Mouse (Mus musculus): ENCODE results near the gene Baz1b. TPM values are rescaled to one million over a fixed set of nuclear protein-coding genes. Genes with fewer than 3 reads are reported as not detected.

The Baz1b gene
- total RNA-seq, 2 experiments from 2014 or later, result 64.5 to 72.0 TPM

- intact Hi-C loops (cut with DNase I), result no loop called here
Observed at GRCm38 (mm10) chr5:135175086-135175485, 12.0 kb upstream of the Baz1b start.

DNA sequence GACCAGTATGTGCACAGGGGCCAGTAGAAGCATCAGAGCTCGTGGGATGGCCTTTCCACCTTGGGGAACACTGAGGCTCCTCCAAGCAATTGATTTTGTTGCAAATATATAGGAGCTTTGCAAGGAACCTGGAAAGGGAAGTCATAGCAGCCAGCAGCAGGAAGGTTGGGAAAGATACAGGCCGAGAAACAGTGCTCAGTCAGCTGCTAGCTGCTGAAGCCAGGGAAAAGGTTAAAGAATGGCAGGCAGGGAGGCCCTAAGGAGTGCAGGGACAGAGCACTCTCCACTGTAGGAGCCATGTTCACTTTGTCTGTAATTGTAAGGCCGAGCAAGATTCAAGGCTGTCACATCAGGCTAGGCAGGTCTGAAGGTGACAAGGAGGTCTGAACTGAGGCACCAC, 8.5 kb upstream of the Baz1b start:
- intact Hi-C loops (cut with DNase I), result no loop called here
- no peak for DNase-seq (ENCODE audit: low spot score in 2 of 2)

More at GRCm38 (mm10) chr5:135175086-135175485, 12.0 kb upstream of the Baz1b start:
- DNase-seq (ENCODE audit: low spot score in 2 of 2), result no peak

GRCm38 (mm10) chr5:135178996-135179395, 8.1 kb upstream of the Baz1b start:
- intact Hi-C loops (cut with DNase I), result no loop called here
- peak; percentile 40 to 86 for DNase-seq (ENCODE audit: low spot score in 2 of 2)

- intact Hi-C loops (cut with DNase I), result no loop called here
- DNase-seq (ENCODE audit: low spot score in 2 of 2), result no peak
Observed at GRCm38 (mm10) chr5:135179616-135180015, 7.4 kb upstream of the Baz1b start.

DNA sequence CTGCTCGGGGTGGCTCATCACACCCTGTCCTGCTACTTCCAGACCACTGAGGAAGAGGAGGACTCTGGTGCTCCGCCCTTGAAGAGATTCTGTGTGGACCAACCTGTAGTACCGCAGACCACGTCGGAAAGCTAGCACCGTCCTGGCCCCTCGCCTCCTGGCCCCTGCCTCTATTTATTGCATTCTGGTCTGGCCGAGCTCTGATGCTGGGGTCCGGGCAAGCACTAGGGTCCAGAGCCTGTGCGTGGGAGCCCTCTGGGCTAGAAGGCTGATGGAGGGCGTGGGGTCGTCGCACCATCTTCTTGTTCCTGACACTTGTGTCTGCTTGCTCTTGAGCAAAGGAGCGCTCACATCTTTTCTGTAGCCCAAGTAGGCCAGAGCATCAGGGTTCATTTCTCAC, 6.3 kb upstream of the Baz1b start:
- intact Hi-C loops (cut with DNase I), result no loop called here
- no peak for DNase-seq (ENCODE audit: low spot score in 2 of 2)

GRCm38 (mm10) chr5:135181776-135182175, 5.3 kb upstream of the Baz1b start:
- intact Hi-C loops (cut with DNase I), result no loop called here
- no peak for DNase-seq (ENCODE audit: low spot score in 2 of 2)

GRCm38 (mm10) chr5:135183131-135183861, 3.8 kb upstream of the Baz1b start:
- peak; percentile 55 to 83 for DNase-seq (ENCODE audit: low spot score in 2 of 2)

GRCm38 (mm10) chr5:135185016-135185415, 2.0 kb upstream of the Baz1b start:
- intact Hi-C loops (cut with DNase I), result loop anchor here (5.0 kb wide), 2 partner anchors 108 to 173 kb away; partner anchors contain the start of gene Vps37d
- DNase-seq (ENCODE audit: low spot score in 2 of 2), result no peak

More at GRCm38 (mm10) chr5:135183131-135183861, 3.8 kb upstream of the Baz1b start:
- intact Hi-C loops (cut with DNase I), result no loop called here

DNA sequence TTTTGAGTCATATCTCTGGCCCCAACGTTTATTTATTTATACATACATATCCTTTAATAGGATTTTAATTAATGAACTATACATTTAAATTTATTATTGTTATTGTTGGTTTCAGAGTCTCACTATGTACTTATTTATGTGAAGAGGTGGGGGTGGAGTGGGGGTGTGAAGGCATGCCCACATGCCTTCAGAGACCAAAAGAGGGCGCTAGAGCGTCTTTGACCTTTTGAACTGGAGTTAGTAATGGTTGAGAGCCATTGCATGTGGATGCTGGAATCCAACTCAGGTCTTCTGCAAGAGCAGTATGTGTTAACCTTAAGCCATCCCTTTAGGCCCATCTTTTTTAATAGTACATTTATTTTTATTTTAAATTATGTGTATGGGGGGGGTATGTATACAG, 1.5 kb upstream of the Baz1b start:
- intact Hi-C loops (cut with DNase I), result loop anchor here (5.0 kb wide), 2 partner anchors 108 to 173 kb away; partner anchors contain the start of gene Vps37d
- no peak for DNase-seq (ENCODE audit: low spot score in 2 of 2)

GRCm38 (mm10) chr5:135186231-135186620, 838 bp upstream of the Baz1b start:
- no peak for DNase-seq (ENCODE audit: low spot score in 2 of 2)
- intact Hi-C loops (cut with DNase I), result loop anchor here (5.0 kb wide), 2 partner anchors 109 to 174 kb away; partner anchors contain the start of gene Vps37d

- intact Hi-C loops (cut with DNase I), result loop anchor here (1.0 to 5.0 kb wide), 4 partner anchors 19 to 175 kb away; partner anchors contain the start of genes Bcl7b, Tbl2 and Vps37d
- peak; percentile 36 to 44 for DNase-seq (ENCODE audit: low spot score in 2 of 2)
Observed at GRCm38 (mm10) chr5:135187349-135188213, 517 bp downstream of the Baz1b start.

GRCm38 (mm10) chr5:135188214-135188554, 1.1 kb downstream of the Baz1b start:
- intact Hi-C loops (cut with DNase I), result loop anchor here (5.0 kb wide), 2 partner anchors 111 to 176 kb away; partner anchors contain the start of gene Vps37d
- DNase-seq (ENCODE audit: low spot score in 2 of 2), result no peak

- intact Hi-C loops (cut with DNase I), result loop anchor here (5.0 kb wide), 2 partner anchors 112 to 177 kb away; partner anchors contain the start of gene Vps37d
- DNase-seq (ENCODE audit: low spot score in 2 of 2), result no peak
Observed at GRCm38 (mm10) chr5:135189281-135190022, 2.4 kb downstream of the Baz1b start.

DNA sequence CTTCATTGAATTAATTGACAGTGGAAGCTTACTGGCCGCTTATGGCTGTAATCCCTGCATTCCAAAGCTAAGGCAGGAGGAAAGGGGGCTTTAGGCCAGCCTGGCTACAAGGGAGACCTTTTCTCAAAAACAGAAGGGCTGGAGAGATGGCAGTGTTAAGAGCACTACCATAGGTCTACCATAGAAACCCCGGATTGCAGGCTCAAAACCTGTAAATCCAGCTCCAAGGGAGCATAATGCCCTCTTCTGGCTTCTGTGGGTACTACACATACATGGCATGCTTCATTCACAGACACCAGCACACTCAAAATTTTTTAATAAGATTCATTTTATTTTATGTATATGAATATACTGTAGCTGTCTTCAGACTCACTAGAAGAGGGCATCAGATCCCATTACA, 4.6 kb downstream of the Baz1b start:
- DNase-seq (ENCODE audit: low spot score in 2 of 2), result peak; percentile 70 to 78
- intact Hi-C loops (cut with DNase I), result loop anchor here (1.0 kb wide), 1 partner anchor 73 kb away; no protein-coding TSS in a partner anchor

DNA sequence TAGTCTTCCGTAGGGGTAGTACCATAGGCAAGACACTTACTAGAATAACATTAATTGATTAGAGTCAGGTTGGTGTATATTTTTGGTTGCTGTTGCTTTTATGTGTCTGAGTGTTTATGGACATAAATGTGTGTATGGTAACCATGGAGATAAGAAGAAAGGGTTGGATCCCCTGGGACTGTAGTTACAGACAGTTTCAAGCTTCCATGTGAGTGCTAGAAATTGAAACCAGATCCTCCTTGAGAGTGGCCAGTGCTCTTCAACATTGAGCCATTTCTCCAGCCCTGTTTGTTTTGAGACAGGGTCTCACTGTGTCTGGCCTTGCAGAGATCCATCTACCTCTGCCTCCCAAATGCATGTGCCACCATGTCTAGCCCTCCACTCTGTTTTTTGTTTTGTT, 5.4 kb downstream of the Baz1b start:
- no peak for DNase-seq (ENCODE audit: low spot score in 2 of 2)
- intact Hi-C loops (cut with DNase I), result no loop called here

GRCm38 (mm10) chr5:135196367-135196766, 9.3 kb downstream of the Baz1b start:
- intact Hi-C loops (cut with DNase I), result no loop called here
- DNase-seq (ENCODE audit: low spot score in 2 of 2), result no peak

- DNase-seq (ENCODE audit: low spot score in 2 of 2), result no peak
- intact Hi-C loops (cut with DNase I), result no loop called here
Observed at GRCm38 (mm10) chr5:135202763-135203162, 15.7 kb downstream of the Baz1b start.

DNA sequence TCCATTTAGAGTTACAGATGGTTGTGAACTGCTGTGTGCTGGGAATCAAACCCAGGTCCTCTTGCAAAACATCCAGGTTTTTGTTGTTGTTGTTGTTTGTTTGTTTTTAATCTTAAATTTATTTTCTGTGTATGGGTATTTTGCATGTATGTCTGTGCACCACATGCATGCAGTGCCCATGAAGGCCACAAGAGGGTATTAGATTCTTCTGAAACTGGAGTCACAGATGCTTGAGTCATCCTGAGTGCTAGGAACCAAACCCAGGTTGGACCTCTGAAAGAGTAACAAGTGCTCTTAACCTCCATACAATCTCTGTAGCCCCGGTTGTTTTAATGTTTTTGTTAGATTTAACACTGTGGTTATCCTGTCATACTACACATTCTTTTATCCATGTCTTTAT, 21.1 kb downstream of the Baz1b start:
- no peak for DNase-seq (ENCODE audit: low spot score in 2 of 2)
- intact Hi-C loops (cut with DNase I), result no loop called here

- no peak for DNase-seq (ENCODE audit: low spot score in 2 of 2)
- intact Hi-C loops (cut with DNase I), result no loop called here
Observed at GRCm38 (mm10) chr5:135216871-135217270, 29.8 kb downstream of the Baz1b start.

DNA sequence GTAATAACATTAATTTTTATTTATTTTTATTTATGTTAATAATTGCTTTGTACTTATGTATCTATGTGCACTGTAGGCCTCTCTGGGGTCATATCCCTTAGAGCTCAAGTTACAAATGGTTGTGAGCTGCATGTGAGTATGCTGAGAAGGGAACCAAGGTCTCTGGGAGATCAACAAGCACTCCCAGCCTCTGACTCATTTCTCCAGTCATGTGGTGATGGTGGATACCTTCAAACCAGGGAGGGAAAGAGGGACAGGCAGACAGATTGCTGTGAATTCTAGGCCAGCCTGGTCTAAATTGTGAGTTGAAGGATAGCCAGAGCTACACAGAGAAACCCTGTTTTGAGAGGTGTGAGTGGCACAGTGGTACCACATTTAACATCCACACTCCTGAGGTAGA, 33.9 kb downstream of the Baz1b start:
- no peak for DNase-seq (ENCODE audit: low spot score in 2 of 2)
- intact Hi-C loops (cut with DNase I), result no loop called here
